Mouse (Mus musculus) hindbrain, embryonic 13.5 days (tissue): ENCODE data around the gene Doc2a. TPM values are rescaled to one million over a fixed set of nuclear protein-coding genes. Genes with fewer than 3 reads are reported as not detected.

Source experiments
- ATAC-seq: fragments of 200-750 bp; cut with Nextera tagmentation; 2 replicates; pipeline ENCODE4 v1.8.0; 2017; ENCODE audit warnings: moderate TSS enrichment; ENCODE audit not compliant: low FRiP score
- H3K27ac ChIP-seq: fragments of 300-500 bp; sonication (generic); 2 replicates; pipeline ENCODE4 v1.5.1; 2015; ENCODE audit warnings: inconsistent platforms, mild to moderate bottlenecking, moderate library complexity
- H3K27me3 ChIP-seq: fragments of 300-500 bp; sonication (generic); 2 replicates; pipeline ENCODE4 v1.6.1; 2015; ENCODE audit warnings: mild to moderate bottlenecking, inconsistent platforms
- H3K36me3 ChIP-seq: fragments of 300-500 bp; sonication (generic); 2 replicates; pipeline ENCODE4 v1.6.1; 2015; ENCODE audit warnings: mild to moderate bottlenecking, inconsistent platforms
- H3K4me1 ChIP-seq: fragments of 300-500 bp; sonication (generic); replicated peaks from 2 replicates; pipeline ENCODE4 v1.6.1; 2015; ENCODE audit warnings: inconsistent platforms
- H3K4me2 ChIP-seq: fragments of 300-500 bp; sonication (generic); 2 replicates; pipeline ENCODE4 v1.6.1; 2015; ENCODE audit warnings: inconsistent platforms, mild to moderate bottlenecking, moderate library complexity
- H3K4me3 ChIP-seq: fragments of 300-500 bp; sonication (generic); 2 replicates; pipeline ENCODE4 v1.5.1; 2015; ENCODE audit warnings: mild to moderate bottlenecking, inconsistent platforms
- H3K9ac ChIP-seq: fragments of 300-500 bp; sonication (generic); 2 replicates; pipeline ENCODE4 v1.6.1; 2015; ENCODE audit warnings: mild to moderate bottlenecking, inconsistent platforms
- H3K9me3 ChIP-seq: fragments of 300-500 bp; sonication (generic); 2 replicates; pipeline ENCODE4 v1.6.1; 2016; ENCODE audit warnings: inconsistent platforms
- WGBS: fragments of 180-500 bp; shearing (Covaris S2); methylation state at CpG from one replicate; pipeline ENCODE4 v1.1.7; 2015; 5-methylcytosine and 5-hydroxymethylcytosine counted together
- polyA plus RNA-seq: library from polyadenylated mRNA; unstranded; fragments of >200 nt; fragmentation: Nextera tagmentation; extraction: Ambion mirVana; gene quantifications from 2 replicates; pipeline ENCODE4 v1.2.1, GENCODE M21; 2015

Gene Doc2a
- polyA plus RNA-seq, 1 experiment from 2014 or later = 9.3 TPM

DNA sequence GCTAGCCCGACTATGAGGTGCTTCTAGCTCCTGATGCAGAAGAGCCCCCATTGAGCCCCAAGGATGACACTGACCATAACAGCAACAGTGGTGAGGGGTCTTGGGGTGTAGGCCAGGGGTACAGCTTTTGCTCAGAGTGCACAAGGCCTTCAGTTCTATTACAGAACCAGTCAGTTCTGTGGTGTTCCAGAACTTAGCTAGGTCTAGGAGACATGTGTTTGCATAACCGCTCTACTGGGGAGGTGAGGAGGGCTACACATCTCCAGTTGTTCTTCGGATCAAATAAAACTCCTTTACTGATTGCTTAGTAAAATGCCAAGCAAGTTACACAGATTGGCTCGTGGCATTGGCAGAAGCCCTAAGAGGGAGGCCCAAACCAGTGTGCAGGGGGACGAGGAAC lies 15.7 kb upstream of the Doc2a start, which contains the start of gene 4930451I11Rik:
Gene 4930451I11Rik, minus strand, starts transcription at position 101 of the 400 bp plus-strand sequence.
- Histone ChIP-seq H3K4me2 (peak within 1 kb of the TSS; percentile 54), H3K27ac (peak within 1 kb of the TSS; percentile 24; the same call in 1 of the 2 replicates), H3K9me3 (no peaks in the 10 kb centered on the region), H3K4me1 (peaks cover 33% of the 10 kb centered on the region), H3K27me3 (no peaks in the 10 kb centered on the region), H3K4me3 (peak within 1 kb of the TSS; percentile 31), H3K36me3 (peaks cover 24% of the 10 kb centered on the region), H3K9ac (peak within 1 kb of the TSS; percentile 49; the same call in 1 of the 2 replicates)
- ATAC-seq = no peak
- WGBS = 58% methylated on average over 5 of the region's 5 CpGs

DNA sequence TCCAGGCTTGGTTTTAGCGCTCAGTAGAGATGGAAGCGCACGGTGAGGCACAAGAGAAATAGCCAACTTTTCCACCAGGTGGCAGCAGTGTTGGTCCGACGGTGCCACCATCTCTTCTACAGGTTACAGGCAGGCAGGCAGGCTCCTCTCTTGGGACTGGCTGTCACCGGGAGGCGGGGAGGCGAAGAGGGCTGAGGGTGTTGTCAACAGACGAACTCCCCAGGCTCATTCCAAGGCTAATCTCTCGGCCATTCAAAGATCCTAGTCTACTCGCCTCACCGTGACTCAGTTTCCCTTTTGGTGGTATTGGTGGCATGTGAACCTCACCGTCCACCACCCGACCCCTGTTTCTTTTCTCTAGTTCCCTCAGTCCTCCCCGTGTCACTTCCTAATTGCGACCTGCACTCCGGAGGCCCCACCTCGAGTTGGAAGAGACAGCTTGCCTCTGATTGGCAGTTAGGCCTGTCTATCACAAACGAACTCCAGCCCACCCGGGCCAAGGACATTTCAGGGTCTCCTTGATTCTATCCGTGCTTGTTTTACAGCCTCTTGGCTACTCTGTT lies 15.1 kb upstream of the Doc2a start:
- Histone ChIP-seq H3K9ac (peak overlapping the region; percentile 49; the same call in 1 of the 2 replicates), H3K36me3 (peaks cover 19% of the 10 kb centered on the region), H3K4me2 (peak overlapping the region; percentile 54), H3K27me3 (no peaks in the 10 kb centered on the region), H3K4me1 (peaks cover 29% of the 10 kb centered on the region), H3K27ac (peak overlapping the region; percentile 24; the same call in 1 of the 2 replicates), H3K9me3 (no peaks in the 10 kb centered on the region), H3K4me3 (peak overlapping the region; percentile 31)
- ATAC-seq = peak; percentile 77
- WGBS = under 1% methylated on average over 21 of the region's 21 CpGs

- peaks cover 13% of the 10 kb centered on the region for H3K36me3 ChIP-seq
- no peak overlapping the region for H3K4me3 ChIP-seq
- H3K4me1 ChIP-seq = peaks cover 27% of the 10 kb centered on the region
- H3K9me3 ChIP-seq = no peaks in the 10 kb centered on the region
- ATAC-seq = no peak
- 89% methylated on average over 1 of the region's 1 CpGs for WGBS
- no peak overlapping the region for H3K9ac ChIP-seq
- H3K27ac ChIP-seq = no peak overlapping the region
- H3K4me2 ChIP-seq = no peak overlapping the region
- no peaks in the 10 kb centered on the region for H3K27me3 ChIP-seq
Measured at GRCm38 (mm10) chr7:126833294-126833693, 13.9 kb upstream of the Doc2a start.

DNA sequence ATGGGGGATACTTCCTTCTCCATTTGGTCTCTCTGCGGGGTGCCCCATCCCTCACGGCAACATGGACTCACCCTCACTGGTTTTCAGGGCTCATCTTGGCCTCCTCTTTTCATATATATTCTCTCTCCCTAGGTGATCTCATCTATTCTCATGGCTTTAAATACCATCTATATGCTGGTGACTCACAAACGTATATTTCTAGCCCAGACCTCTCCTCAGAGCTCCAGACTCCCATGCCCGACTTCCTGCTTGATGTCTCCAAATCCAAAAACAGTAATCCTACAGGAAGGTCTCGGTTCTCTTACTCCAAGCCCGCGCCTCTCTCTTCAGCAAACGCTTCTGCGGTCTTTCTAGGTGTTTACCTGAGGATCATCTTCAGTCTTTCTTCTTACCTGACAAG lies 3.9 kb upstream of the Doc2a start:
- no peak overlapping the region for H3K27ac ChIP-seq
- WGBS = 83% methylated on average over 9 of the region's 9 CpGs
- H3K4me1 ChIP-seq = peaks cover 11% of the 10 kb centered on the region
- no peak overlapping the region for H3K4me2 ChIP-seq
- ATAC-seq = no peak
- H3K9me3 ChIP-seq = 0 out of 2 replicates have a peak, but pooled peaks cover 3% of the 10 kb centered on the region
- H3K27me3 ChIP-seq = peaks cover 28% of the 10 kb centered on the region
- H3K4me3 ChIP-seq = no peak overlapping the region
- H3K9ac ChIP-seq = no peak overlapping the region
- no peaks in the 10 kb centered on the region for H3K36me3 ChIP-seq

- H3K4me2 ChIP-seq = no peak overlapping the region
- no peak overlapping the region for H3K27ac ChIP-seq
- no peak overlapping the region for H3K4me3 ChIP-seq
- peaks cover 23% of the 10 kb centered on the region for H3K4me1 ChIP-seq
- no peak for ATAC-seq
- no peaks in the 10 kb centered on the region for H3K36me3 ChIP-seq
- H3K27me3 ChIP-seq = peaks cover 50% of the 10 kb centered on the region
- WGBS = 35% methylated on average over 2 of the region's 2 CpGs
- H3K9me3 ChIP-seq = 0 out of 2 replicates have a peak, but pooled peaks cover 3% of the 10 kb centered on the region
- no peak overlapping the region for H3K9ac ChIP-seq
Measured at GRCm38 (mm10) chr7:126845516-126845915, 1.7 kb upstream of the Doc2a start.

DNA sequence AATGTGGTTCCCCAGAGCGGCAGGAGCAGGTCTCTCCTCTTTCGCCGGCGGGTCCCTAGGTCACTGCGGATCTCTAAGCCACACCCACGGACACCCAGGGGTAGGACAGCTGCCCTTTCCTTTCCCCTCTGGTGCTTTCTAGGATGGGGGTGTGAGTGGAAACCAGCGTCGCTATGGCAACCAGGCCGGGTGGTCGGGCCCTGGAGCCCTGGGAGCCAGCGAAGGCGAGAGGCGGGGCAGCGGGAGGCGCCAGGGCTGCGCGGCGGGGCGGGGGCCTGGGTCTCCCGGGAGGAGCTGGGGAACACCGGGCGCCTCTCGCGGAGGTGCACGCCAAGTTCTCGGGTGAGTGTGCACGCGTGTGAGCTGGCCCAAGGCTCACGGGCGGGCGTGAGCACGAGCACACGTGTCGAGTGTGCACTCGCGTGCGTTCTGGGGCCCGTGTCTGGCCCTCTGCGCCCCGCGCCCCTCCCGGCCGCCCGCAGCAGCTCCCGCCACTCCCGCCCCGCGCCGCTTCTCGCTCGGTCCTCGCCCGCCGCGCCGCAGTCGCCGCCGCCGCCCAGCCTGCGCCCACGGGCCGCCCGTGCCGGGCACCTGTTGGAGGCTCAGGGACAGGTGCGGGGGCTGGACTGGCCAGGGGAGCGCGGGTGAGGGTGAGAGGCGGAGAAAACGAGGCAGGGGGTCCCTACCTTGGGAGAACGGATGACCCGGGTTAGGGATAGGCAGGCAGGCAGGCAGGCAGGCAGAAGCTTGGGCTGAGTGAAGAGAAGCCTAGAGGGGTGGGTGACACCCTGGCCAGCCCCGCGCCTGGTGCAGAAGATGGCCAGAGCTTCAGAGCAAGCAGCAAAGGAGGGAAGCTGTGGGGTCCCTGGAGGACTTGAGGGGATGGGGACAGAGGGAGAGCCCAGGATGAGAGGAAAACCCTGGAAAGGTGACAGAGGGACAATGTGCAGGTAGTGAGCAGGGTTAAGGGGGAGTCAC lies 494 bp downstream of the Doc2a start:
- peak; percentile 49 for ATAC-seq
- Histone ChIP-seq H3K9me3 (no peaks in the 10 kb centered on the region), H3K4me1 (peaks cover 23% of the 10 kb centered on the region), H3K27me3 (peaks cover 63% of the 10 kb centered on the region), H3K4me2 (peak overlapping the region; percentile 99), H3K36me3 (peaks cover 17% of the 10 kb centered on the region), H3K27ac (0 out of 2 replicates have a peak overlapping the region, but pooled peaks have one; percentile 23), H3K4me3 (peak overlapping the region; percentile 57), H3K9ac (peak overlapping the region; percentile 77)
- WGBS = under 1% methylated on average over 59 of the region's 74 CpGs

DNA sequence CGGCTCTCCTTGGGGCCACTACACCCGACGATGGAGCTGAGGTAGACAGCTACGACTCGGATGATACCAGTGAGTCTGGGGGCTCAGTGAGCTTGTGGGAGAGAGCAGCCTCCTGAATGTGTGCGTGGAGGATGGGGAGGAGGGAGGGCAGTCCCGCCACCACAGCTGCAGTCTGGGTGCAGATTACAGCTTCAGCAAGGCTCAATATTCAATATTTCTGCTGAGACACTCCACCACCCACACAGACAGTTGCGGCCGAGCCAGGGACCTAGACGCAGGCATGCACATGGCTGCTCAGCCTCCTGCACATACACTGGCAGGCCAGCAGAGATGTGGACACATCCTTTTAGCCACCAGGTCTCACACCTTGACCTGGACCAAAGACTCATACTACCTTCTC lies 1.6 kb downstream of the Doc2a start:
- H3K9me3 ChIP-seq = no peaks in the 10 kb centered on the region
- H3K27me3 ChIP-seq = peaks cover 58% of the 10 kb centered on the region
- H3K4me2 ChIP-seq = peak overlapping the region; percentile 99
- peaks cover 23% of the 10 kb centered on the region for H3K4me1 ChIP-seq
- ATAC-seq = 0 out of 2 replicates have a peak, but pooled peaks have one; percentile 9
- WGBS = 21% methylated on average over 10 of the region's 10 CpGs
- H3K4me3 ChIP-seq = peak overlapping the region; percentile 57
- H3K9ac ChIP-seq = peak overlapping the region; percentile 77
- peaks cover 28% of the 10 kb centered on the region for H3K36me3 ChIP-seq
- no peak overlapping the region for H3K27ac ChIP-seq

DNA sequence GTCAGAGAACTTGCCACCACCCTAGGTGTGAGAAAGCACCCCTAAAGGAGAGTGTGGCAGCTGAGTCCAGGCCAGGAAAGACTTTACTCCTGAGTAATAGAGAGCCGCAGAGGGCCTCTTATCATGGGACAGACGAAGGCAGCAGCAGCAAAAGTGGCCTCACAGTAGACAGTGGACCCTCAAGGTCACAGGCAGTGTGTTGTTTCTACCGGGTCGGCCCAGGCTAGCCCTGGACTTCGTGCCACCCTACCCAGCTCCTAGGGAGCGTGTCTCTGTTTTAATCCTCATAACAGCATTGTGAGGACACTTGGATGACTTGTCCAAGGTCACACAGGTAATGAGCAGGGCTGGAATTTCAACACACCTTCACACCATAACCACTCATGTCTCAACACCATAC lies 2.9 kb downstream of the Doc2a start:
- Histone ChIP-seq H3K36me3 (peaks cover 40% of the 10 kb centered on the region), H3K4me1 (peaks cover 23% of the 10 kb centered on the region), H3K4me3 (no peak overlapping the region), H3K9me3 (no peaks in the 10 kb centered on the region), H3K27me3 (peaks cover 48% of the 10 kb centered on the region), H3K4me2 (no peak overlapping the region), H3K27ac (no peak overlapping the region), H3K9ac (no peak overlapping the region)
- WGBS = 86% methylated on average over 6 of the region's 6 CpGs
- no peak for ATAC-seq

GRCm38 (mm10) chr7:126851192-126851591 lies 4.0 kb downstream of the Doc2a start:
- H3K27ac ChIP-seq = no peak overlapping the region
- no peak overlapping the region for H3K4me2 ChIP-seq
- 45% methylated on average over 12 of the region's 12 CpGs for WGBS
- peak overlapping the region; percentile 21; the same call in 1 of the 2 replicates for H3K9ac ChIP-seq
- H3K4me1 ChIP-seq = peaks cover 23% of the 10 kb centered on the region
- no peak overlapping the region for H3K4me3 ChIP-seq
- no peak for ATAC-seq
- H3K9me3 ChIP-seq = no peaks in the 10 kb centered on the region
- H3K27me3 ChIP-seq = peaks cover 48% of the 10 kb centered on the region
- H3K36me3 ChIP-seq = peaks cover 50% of the 10 kb centered on the region

- H3K9ac ChIP-seq = no peak overlapping the region
- no peak overlapping the region for H3K4me2 ChIP-seq
- no peak overlapping the region for H3K27ac ChIP-seq
- no peak overlapping the region for H3K4me3 ChIP-seq
- no peaks in the 10 kb centered on the region for H3K9me3 ChIP-seq
- H3K4me1 ChIP-seq = peaks cover 10% of the 10 kb centered on the region
- H3K36me3 ChIP-seq = peaks cover 73% of the 10 kb centered on the region
- H3K27me3 ChIP-seq = peaks cover 33% of the 10 kb centered on the region
- whole genome bisulfite sequencing = 83% methylated on average over 5 of the region's 5 CpGs
- ATAC-seq = no peak
Measured at GRCm38 (mm10) chr7:126853454-126853853, 6.2 kb downstream of the Doc2a start.

- no peak for ATAC-seq
- Histone ChIP-seq H3K27ac (no peak overlapping the region), H3K27me3 (peaks cover 11% of the 10 kb centered on the region; the same call in 1 of the 2 replicates), H3K9me3 (no peaks in the 10 kb centered on the region), H3K36me3 (peaks cover 80% of the 10 kb centered on the region), H3K4me1 (peaks cover 2% of the 10 kb centered on the region), H3K4me2 (no peak overlapping the region), H3K4me3 (no peak overlapping the region), H3K9ac (peak overlapping the region; percentile 49; the same call in 1 of the 2 replicates)
- 93% methylated on average over 3 of the region's 3 CpGs for WGBS
Measured at GRCm38 (mm10) chr7:126855641-126856040, 8.4 kb downstream of the Doc2a start.
